Mouse (Mus musculus): ENCODE measurements at regions not wholly inside any gene's neighbourhood (a gene's known extent, or its start where the extent isn't known, plus 50 kb on each side); places are given as distances from the start of the nearest gene placed in this dataset.

GRCm38 (mm10) chr4:140325677-140326052, 79.1 kb upstream of the Igsf21 start:
- no peak for TF ChIP-seq GATA1 (IDR thresholded peaks at IDR 0.05; ENCODE audit: low read length)
- no peak for TF ChIP-seq TAL1 (IDR thresholded peaks at IDR 0.05; ENCODE audit: low read length)
